Mouse (Mus musculus) thymus, adult 2 months (tissue): ENCODE data around the gene Nek8. TPM values are rescaled to one million over a fixed set of nuclear protein-coding genes. Genes with fewer than 3 reads are reported as not detected.
"Not testable (repeated sequence)": the region's sequence is repeated elsewhere in the genome, so short reads cannot be mapped to it uniquely, and the experiment has no call there.

Source experiments
- DNase-seq: peaks from one replicate; pipeline ENCODE4 v3.0.0; 2021
- H3K27ac ChIP-seq: fragments of 200-500 bp; 2 replicates; pipeline ENCODE4 v1.5.1; 2012; ENCODE audit warnings: low read length, control low read depth; ENCODE audit not compliant: control insufficient read depth, insufficient read depth
- H3K27me3 ChIP-seq: fragments of 200-500 bp; 2 replicates; pipeline ENCODE4 v1.6.1; 2012; ENCODE audit warnings: mild to moderate bottlenecking, low read length, moderate library complexity, mixed read lengths; ENCODE audit not compliant: control insufficient read depth, insufficient read depth
- H3K36me3 ChIP-seq: fragments of 200-500 bp; 2 replicates; pipeline ENCODE4 v1.6.1; 2012; ENCODE audit warnings: mild to moderate bottlenecking, low read length, moderate library complexity; ENCODE audit not compliant: control insufficient read depth, insufficient read depth
- H3K4me1 ChIP-seq: fragments of 200-500 bp; replicated peaks from 2 replicates; pipeline ENCODE4 v1.6.1; 2012; ENCODE audit warnings: low read length; ENCODE audit not compliant: control insufficient read depth, insufficient read depth
- H3K4me3 ChIP-seq: fragments of 200-500 bp; 2 replicates; pipeline ENCODE4 v1.5.1; 2012; ENCODE audit warnings: mild to moderate bottlenecking, low read length, control low read depth, moderate library complexity; ENCODE audit not compliant: control insufficient read depth, insufficient read depth
- CTCF ChIP-seq: fragments of 200-500 bp; IDR thresholded peaks from 2 replicates; pipeline ENCODE4 v1.5.1; 2012; ENCODE audit warnings: mild to moderate bottlenecking, control low read depth, low read length, moderate library complexity, borderline replicate concordance; ENCODE audit not compliant: control insufficient read depth, poor library complexity, insufficient read depth; ENCODE audit errors: extremely low read depth
- POLR2A ChIP-seq: fragments of 200-500 bp; IDR thresholded peaks from 2 replicates; pipeline ENCODE4 v1.6.1; 2012; ENCODE audit warnings: mild to moderate bottlenecking, low read length, control low read depth, moderate library complexity; ENCODE audit not compliant: control insufficient read depth, poor library complexity, insufficient read depth; ENCODE audit errors: extremely low read depth
- WGBS: fragments of 180-500 bp; shearing (Covaris S2); methylation state at CpG from one replicate; pipeline ENCODE4 v1.1.7; 2018; 5-methylcytosine and 5-hydroxymethylcytosine counted together
- polyA plus RNA-seq: library from polyadenylated mRNA; depleted of rRNA; stranded (reverse); fragments of >200 nt; gene quantifications from 2 replicates; pipeline ENCODE4 v1.2.3, GENCODE M21; 2012

Nek8 gene
- polyA plus RNA-seq, 1 experiment = 27.4 TPM

DNA sequence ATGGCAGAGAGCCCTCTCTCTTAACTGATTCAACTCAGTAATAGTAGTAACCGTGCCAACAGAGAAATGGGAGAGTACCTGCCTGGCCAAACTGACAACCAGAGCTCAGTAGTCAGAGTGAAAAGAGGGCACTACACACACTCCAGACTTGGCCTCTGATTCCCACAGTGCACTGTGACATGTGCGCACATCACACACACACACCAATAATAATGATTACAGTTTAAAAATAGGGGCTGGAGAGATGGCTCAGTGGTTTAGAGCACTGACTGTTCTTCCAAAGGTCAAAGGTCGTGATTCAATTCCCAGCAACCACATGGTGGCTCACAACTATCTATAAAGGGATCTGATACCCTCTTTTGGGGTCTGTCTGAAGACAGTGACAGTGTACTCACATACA is 38.5 kb downstream of the Nek8 start:
- no peak for DNase-seq
- H3K27ac ChIP-seq = no peak overlapping the region

DNA sequence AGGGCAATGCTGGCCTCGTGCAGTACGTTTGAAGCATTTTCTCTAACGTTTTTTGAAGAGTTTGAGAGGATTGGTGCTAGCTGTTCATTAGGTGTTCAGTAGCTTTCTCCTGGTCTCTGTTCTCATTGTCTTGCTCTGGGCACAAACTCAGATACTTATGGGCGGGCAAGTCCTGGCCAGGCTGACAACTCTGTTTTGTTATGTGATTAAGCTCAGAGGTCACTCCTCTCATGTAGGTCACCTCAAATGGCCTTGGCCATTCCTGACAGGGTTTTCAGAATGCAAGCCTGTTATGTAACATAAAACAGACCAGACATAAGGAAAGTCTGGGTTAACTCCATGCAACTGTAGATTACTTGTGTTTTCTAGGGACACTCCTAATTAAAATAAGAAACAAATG is 38.9 kb downstream of the Nek8 start:
- Histone ChIP-seq H3K36me3 (no peaks in the 10 kb centered on the region), H3K27ac (no peak overlapping the region), H3K4me3 (no peak overlapping the region), H3K4me1 (no peaks in the 10 kb centered on the region), H3K27me3 (no peaks in the 10 kb centered on the region)
- DNase-seq = no peak
- no peak for TF ChIP-seq POLR2A
- TF ChIP-seq CTCF = no peak
- WGBS = 96% methylated on average over 4 of the region's 4 CpGs

More for the DNA sequence above, 38.5 kb downstream of the Nek8 start:
- H3K27me3 ChIP-seq = no peaks in the 10 kb centered on the region
- H3K36me3 ChIP-seq = no peaks in the 10 kb centered on the region
- 93% methylated on average over 3 of the region's 3 CpGs for WGBS
- no peak for TF ChIP-seq POLR2A
- no peak for TF ChIP-seq CTCF
- no peak overlapping the region for H3K4me3 ChIP-seq
- no peaks in the 10 kb centered on the region for H3K4me1 ChIP-seq

DNA sequence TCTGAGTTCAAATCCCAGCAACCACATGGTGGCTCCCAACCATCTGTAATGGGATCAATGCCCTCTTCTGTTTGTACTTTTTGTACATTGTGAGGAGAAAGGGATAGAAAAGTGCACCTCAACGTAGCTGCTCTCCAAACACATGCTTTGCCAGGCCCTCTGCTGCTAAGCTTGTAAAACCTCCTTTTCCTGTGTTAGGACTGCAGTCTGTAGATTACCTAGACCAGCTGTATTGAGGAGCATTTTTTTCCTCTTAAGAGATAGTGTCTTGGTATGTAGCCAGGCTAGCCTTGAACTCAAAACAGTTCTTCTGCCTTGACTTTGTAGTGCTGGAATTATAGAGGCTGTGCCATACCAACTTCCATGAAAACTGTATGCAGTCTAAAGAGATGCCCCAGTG is 40.3 kb downstream of the Nek8 start:
- Histone ChIP-seq H3K4me3 (no peak overlapping the region), H3K27ac (no peak overlapping the region), H3K4me1 (no peaks in the 10 kb centered on the region), H3K36me3 (no peaks in the 10 kb centered on the region), H3K27me3 (no peaks in the 10 kb centered on the region)
- WGBS = 83% methylated on average over 1 of the region's 1 CpGs
- no peak for TF ChIP-seq CTCF
- no peak for TF ChIP-seq POLR2A
- no peak for DNase-seq

DNA sequence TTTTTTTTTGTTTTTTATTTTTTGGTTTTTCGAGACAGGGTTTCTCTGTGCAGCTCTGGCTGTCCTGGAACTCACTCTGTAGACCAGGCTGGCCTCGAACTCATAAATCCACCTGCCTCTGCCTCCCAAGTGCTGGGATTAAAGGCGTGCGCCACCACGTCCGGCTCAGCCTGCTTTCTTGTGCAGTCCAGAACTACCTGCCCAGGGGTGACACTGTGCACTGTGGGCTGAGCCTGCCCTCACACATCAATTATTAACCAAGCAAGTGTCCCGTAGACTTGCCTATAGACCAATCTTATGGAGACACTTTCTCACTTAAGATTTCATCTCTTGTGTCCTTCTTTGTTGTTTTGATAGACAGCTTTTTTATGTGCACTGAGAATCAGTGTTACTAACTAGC is 41.2 kb downstream of the Nek8 start:
- not testable (repeated sequence) for H3K4me3 ChIP-seq, H3K27ac ChIP-seq, H3K36me3 ChIP-seq, H3K4me1 ChIP-seq, H3K27me3 ChIP-seq, DNase-seq
- WGBS = 93% methylated on average over 7 of the region's 7 CpGs

DNA sequence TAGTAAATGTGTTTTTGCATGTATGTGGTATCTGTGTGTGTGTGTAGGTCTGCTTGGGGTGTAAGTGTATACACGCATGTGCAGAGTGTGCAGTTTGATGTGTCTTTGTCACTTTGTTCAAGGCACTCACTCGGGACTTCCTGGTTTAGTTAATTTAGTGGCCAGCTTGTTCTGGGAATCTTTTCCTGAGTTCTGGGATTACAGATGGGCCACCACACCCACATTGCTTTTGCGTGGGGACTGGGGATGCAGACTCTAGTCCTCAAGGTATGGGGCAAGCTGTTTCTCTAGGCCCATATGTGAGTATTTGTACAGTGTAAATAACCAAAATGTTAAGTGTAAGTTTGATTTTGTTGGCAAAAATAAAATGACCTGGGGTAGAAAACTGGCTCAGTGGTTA is 42.1 kb downstream of the Nek8 start:
- H3K36me3 ChIP-seq = no peaks in the 10 kb centered on the region
- 90% methylated on average over 3 of the region's 3 CpGs for WGBS
- DNase-seq = no peak
- H3K4me3 ChIP-seq = no peak overlapping the region
- no peak overlapping the region for H3K27ac ChIP-seq
- H3K4me1 ChIP-seq = no peaks in the 10 kb centered on the region
- TF ChIP-seq CTCF (no peak), POLR2A (no peak)
- H3K27me3 ChIP-seq = no peaks in the 10 kb centered on the region

DNA sequence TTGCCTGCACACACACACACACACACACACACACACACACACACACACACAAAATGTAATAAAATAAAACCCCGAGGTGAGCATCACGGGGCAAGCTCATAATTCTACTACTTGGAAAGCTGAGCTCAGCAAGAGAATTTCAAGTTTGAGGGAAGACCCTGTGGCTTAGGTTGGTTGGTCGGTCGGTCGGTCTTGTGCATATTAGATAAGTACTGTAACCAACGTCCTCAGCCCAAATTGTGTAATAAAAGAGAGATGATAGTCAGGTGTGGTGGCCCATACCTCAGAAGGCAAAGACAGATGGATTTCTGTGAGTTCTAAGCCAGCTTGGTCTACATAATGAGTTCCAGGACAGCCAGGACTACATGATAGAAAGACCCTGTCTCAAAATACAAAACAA is 42.6 kb downstream of the Nek8 start:
- Histone ChIP-seq H3K4me1 (no peaks in the 10 kb centered on the region), H3K27ac (no peak overlapping the region), H3K4me3 (no peak overlapping the region), H3K27me3 (no peaks in the 10 kb centered on the region), H3K36me3 (no peaks in the 10 kb centered on the region)
- no peak for TF ChIP-seq POLR2A
- no peak for TF ChIP-seq CTCF
- WGBS = 90% methylated on average over 6 of the region's 6 CpGs
- DNase-seq = no peak

DNA sequence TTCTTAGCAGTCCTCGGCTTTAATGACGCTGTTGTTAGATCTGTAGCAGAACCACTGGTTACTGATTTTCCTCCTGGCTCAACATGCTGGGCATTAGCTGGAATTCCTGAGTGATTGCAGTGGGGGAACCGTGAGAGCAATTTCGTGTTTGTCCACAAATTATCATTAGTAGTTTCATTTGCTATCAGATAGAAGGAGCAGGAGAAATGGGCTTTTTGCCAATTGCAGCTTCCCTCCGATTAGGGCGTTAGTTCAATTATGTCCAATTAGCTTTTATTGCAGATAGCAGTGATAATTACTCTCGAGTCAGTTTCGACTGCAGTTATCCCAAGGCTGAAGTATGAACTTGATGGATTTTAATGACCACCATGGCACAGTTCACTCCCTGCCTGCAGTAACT is 47.0 kb downstream of the Nek8 start:
- Histone ChIP-seq H3K4me1 (peaks cover 6% of the 10 kb centered on the region), H3K27ac (no peak overlapping the region), H3K27me3 (no peaks in the 10 kb centered on the region), H3K36me3 (no peaks in the 10 kb centered on the region), H3K4me3 (no peak overlapping the region)
- TF ChIP-seq CTCF (no peak), POLR2A (no peak)
- no peak for DNase-seq
- 94% methylated on average over 8 of the region's 8 CpGs for WGBS
